Mouse (Mus musculus): Measurements from ENCODE around the gene Neu2.

DNA sequence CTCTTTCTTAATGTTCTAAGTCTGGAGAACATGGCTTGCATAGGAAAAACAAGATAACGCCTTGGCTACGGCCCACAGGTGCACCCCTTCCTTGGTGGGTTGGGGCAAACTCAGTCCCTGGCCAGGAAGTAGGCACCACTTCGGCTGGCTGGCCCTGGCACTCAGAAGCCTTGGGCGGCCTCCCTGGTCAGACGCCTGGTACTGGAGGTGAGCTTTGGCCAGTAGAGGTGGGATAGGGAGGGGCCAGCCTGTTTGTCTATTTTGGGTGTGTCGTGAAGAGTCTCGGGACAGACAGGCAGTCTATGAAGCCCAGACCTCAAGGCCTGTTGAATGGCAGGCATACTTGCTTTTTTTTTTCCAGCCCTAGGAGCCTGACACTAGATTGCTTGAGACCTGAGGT, 37.1 kb upstream of the Neu2 start:
- TF ChIP-seq CTCF (IDR thresholded peaks at IDR 0.05) = no peak
- TF ChIP-seq POLR2A (IDR thresholded peaks at IDR 0.05; ENCODE audit: insufficient read depth, low read depth, low read length) = no peak
